Mouse (Mus musculus) R1 (cell line): ENCODE measurements around the gene Vmn2r52.
"Not testable (repeated sequence)": the region's sequence is repeated elsewhere in the genome, so short reads cannot be mapped to it uniquely, and the experiment has no call there.

Experiments used
- DNase-seq: peaks from one replicate; pipeline ENCODE4 v3.0.0-alpha.2; 2018; ENCODE audit warnings: low read depth, low spot score

Gene Vmn2r52

DNA sequence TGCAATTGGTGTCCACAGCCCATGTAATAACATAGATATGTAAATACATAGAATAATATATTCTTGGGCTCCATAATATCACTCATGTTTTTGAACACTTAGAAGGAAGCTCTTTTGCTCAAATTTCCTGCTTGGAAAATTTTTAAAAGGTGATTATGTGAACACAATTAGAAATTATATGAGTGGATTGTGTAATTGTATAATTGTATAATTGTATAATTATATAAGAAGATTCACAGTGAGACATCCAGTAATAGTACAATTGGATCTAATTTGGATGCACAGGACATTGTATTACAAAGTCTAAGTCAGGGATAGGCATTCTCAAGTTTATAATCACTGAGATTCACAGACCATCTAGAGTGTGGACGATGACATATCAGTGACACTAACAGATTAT is at the start of gene Vmn2r52:
Vmn2r52 (minus strand) TSS at position 101 of the 400 bp plus-strand sequence.
- DNase-seq = no peak

DNA sequence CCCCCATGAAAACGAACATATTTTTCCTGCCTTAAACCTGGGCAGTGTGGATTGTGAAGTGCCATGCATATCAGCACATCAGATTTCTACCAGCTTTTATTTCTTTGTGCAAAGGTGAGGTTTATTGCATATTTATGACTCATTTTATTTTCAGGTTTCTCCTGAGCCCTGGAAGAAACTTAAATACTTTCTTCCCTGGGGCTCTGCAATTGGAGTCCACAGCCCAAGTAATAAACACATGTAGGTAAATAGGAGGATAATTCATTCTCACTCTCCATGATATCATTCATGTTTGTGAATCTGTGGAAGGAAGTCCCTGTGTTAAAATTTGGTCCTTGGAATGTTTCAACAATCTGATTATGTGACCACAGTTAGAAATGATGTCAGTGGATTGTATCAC is 70.7 kb downstream of the Vmn2r52 start, which contains the start of gene Vmn2r51:
Vmn2r51 (minus strand) TSS at position 101 of the 400 bp plus-strand sequence.
- not testable (repeated sequence) for DNase-seq
